Mouse (Mus musculus) frontal cortex, adult 2 months (tissue): ENCODE data around the gene Slc29a2. TPM values are rescaled to one million over a fixed set of nuclear protein-coding genes. Genes with fewer than 3 reads are reported as not detected.

ENCODE experiments used
- polyA plus RNA-seq: library from polyadenylated mRNA; depleted of rRNA; stranded (reverse); fragments of >200 nt; gene quantifications from 2 replicates; pipeline ENCODE4 v1.2.3, GENCODE M21; 2012; rRNA removed

The Slc29a2 gene
- polyA plus RNA-seq, 1 experiment: 26.5 TPM

Other genes with a start within 250 kb of the Slc29a2 start
- 64.7 and 65.5 TPM in 2 replicates for gene Rbm4, start 230.0 kb upstream of the Slc29a2 start, polyA plus RNA-seq
- 15.3 and 16.3 TPM in 2 replicates for gene Gm21992, start 212.2 kb upstream of the Slc29a2 start, polyA plus RNA-seq
- gene Rbm14, start 212.2 kb upstream of the Slc29a2 start, polyA plus RNA-seq: 26.8 and 28.0 TPM in 2 replicates
- gene Ccs, start 184.5 kb upstream of the Slc29a2 start, polyA plus RNA-seq: 52.4 and 58.4 TPM in 2 replicates
- 1.6 and 1.9 TPM in 2 replicates for gene Ccdc87, start 184.5 kb upstream of the Slc29a2 start, polyA plus RNA-seq
- gene Ctsf, start 168.7 kb upstream of the Slc29a2 start, polyA plus RNA-seq: 138 and 145 TPM in 2 replicates
- 0.76 and 1.2 TPM in 2 replicates for gene Actn3, start 146.0 kb upstream of the Slc29a2 start, polyA plus RNA-seq
- gene Zdhhc24, start 145.2 kb upstream of the Slc29a2 start, polyA plus RNA-seq: 40.9 and 41.3 TPM in 2 replicates
- gene Bbs1, start 117.2 kb upstream of the Slc29a2 start, polyA plus RNA-seq: 32.7 and 36.4 TPM in 2 replicates
- gene Dpp3, start 95.6 kb upstream of the Slc29a2 start, polyA plus RNA-seq: 45.7 and 46.2 TPM in 2 replicates
- gene Peli3, start 80.7 kb upstream of the Slc29a2 start, polyA plus RNA-seq: 13.7 and 15.0 TPM in 2 replicates
- 52.3 and 64.9 TPM in 2 replicates for gene Mrpl11, start 61.7 kb upstream of the Slc29a2 start, polyA plus RNA-seq
- 19.8 and 36.8 TPM in 2 replicates for gene Npas4, start 33.5 kb upstream of the Slc29a2 start, polyA plus RNA-seq
- 96.1 and 97.4 TPM in 2 replicates for gene B4gat1, start 15.0 kb downstream of the Slc29a2 start, polyA plus RNA-seq
- gene AC124502.3, start 15.0 kb downstream of the Slc29a2 start, polyA plus RNA-seq: 4.4 and 5.4 TPM in 2 replicates
- gene Brms1, start 17.5 kb downstream of the Slc29a2 start, polyA plus RNA-seq: 32.4 and 32.5 TPM in 2 replicates
- 59.9 and 70.6 TPM in 2 replicates for gene Rin1, start 26.6 kb downstream of the Slc29a2 start, polyA plus RNA-seq
- 5.2 and 5.7 TPM in 2 replicates for gene Cd248, start 44.2 kb downstream of the Slc29a2 start, polyA plus RNA-seq
- gene Tmem151a, start 61.7 kb downstream of the Slc29a2 start, polyA plus RNA-seq: 106 and 122 TPM in 2 replicates
- gene Yif1a, start 64.7 kb downstream of the Slc29a2 start, polyA plus RNA-seq: 44.7 and 45.1 TPM in 2 replicates
- 383 and 422 TPM in 2 replicates for gene Cnih2, start 74.7 kb downstream of the Slc29a2 start, polyA plus RNA-seq
- gene Rab1b, start 83.2 kb downstream of the Slc29a2 start, polyA plus RNA-seq: 190 and 208 TPM in 2 replicates
- gene Klc2, start 94.7 kb downstream of the Slc29a2 start, polyA plus RNA-seq: 183 and 187 TPM in 2 replicates
- 43.3 and 47.3 TPM in 2 replicates for gene Pacs1, start 249.3 kb downstream of the Slc29a2 start, polyA plus RNA-seq